Mouse (Mus musculus): ENCODE measurements around the gene Crybb2.

DNA sequence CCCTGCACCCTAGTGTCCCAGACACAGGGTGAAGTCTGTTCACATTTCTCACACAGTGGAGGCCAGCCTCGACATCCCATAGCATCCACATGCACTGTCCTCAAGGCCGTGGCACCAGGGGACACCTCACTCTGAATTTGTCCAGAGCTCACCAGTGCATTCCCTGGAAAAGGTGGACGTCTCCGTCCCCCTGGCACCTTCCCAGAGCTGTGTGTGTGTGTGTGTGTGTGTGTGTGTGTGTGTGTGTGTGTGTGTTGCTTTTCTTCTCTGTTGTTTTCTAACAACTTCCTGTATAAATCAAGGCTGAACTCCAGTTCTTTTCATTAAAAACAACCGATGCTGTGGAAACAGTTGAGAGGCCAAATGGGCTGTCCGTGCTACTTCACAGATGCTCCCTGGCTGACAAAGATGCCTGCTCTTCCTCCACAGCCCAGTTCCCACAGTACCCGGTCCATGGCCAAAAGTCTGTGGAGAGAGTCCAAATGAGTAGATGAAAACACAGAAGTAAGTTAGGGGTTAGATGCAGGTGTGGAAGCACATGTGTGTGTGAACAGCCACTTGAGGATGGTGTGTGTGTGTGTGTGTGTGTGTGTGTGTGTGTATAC, 19.2 kb downstream of the Crybb2 start:
- TF ChIP-seq CTCF (IDR thresholded peaks at IDR 0.05; ENCODE audit: insufficient read depth, low read depth, low read length) (no peak), POLR2A (IDR thresholded peaks at IDR 0.05; ENCODE audit: insufficient read depth, low read depth, low read length) (no peak)
